Mouse (Mus musculus): Measurements from ENCODE around the gene Zfhx3.

DNA sequence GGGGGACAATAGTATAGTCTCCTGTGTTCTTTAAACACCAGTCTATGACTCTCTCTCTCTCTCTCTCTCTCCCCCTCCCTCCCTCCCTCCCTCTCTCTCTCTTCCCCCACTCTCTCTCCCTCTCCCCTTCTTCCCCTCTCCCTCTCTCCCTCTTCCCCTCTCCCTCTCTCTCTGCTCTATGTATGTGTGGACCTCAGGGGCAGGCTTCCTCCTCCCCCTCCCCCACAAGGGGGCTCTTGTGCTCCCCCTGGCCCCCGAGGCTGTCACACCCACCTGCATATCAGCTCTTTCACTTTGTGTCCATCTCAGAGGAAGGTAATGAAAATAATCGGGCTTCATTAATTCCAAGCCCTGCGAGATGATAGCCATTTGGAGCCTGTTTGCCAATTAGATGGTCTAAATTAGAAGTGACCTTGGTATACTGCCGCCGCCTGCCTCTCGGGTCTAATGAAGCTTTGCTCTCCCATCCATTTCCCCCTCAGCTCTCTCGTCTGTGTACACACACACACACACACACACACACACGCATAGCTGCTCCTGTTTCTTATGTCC, 995.5 kb downstream of the Zfhx3 start:
- no peak for TF ChIP-seq KAT2A (conservative IDR thresholded peaks at IDR 0.05; ENCODE audit: low read depth, low read length)
- no peak for TF ChIP-seq CTCF (IDR thresholded peaks at IDR 0.05 in 2 of 3, conservative IDR thresholded peaks at IDR 0.05 in 1 of 3; ENCODE audit: control insufficient read depth in 1 of 3, insufficient read depth in 1 of 3, low read depth in 2 of 3, low read length in 3 of 3, poor library complexity in 1 of 3, severe bottlenecking in 1 of 3)
- no peak for TF ChIP-seq MYC (IDR thresholded peaks at IDR 0.05; ENCODE audit: low read depth, low read length)
- TF ChIP-seq NRF1 (IDR thresholded peaks at IDR 0.05; ENCODE audit: insufficient read depth, low read depth, low read length, poor library complexity, severe bottlenecking), result no peak
- no peak for TF ChIP-seq ETS1 (IDR thresholded peaks at IDR 0.05; ENCODE audit: low read depth, low read length)
- no peak for TF ChIP-seq EP300 (IDR thresholded peaks at IDR 0.05; ENCODE audit: low read depth in 1 of 2, low read length in 2 of 2)
- TF ChIP-seq TCF12 (IDR thresholded peaks at IDR 0.05; ENCODE audit: low read depth, low read length), result no peak
- no peak for TF ChIP-seq BHLHE40 (IDR thresholded peaks at IDR 0.05; ENCODE audit: borderline replicate concordance, low read depth, low read length)
- TF ChIP-seq POLR2A (IDR thresholded peaks at IDR 0.05; ENCODE audit: control insufficient read depth in 1 of 2, insufficient read depth in 1 of 2, low read depth in 1 of 2, low read length in 2 of 2, poor library complexity in 1 of 2), result no peak

All from MEL (cell line).